Mouse (Mus musculus) intestine, embryonic 14.5 days (tissue): ENCODE data around the gene Git1. TPM values are rescaled to one million over a fixed set of nuclear protein-coding genes. Genes with fewer than 3 reads are reported as not detected.
A peak's percentile ranks its signal among the peaks of the same experiment; 100 is the strongest.

Source experiments
- ATAC-seq: fragments of 200-750 bp; cut with Nextera tagmentation; replicated peaks from 2 replicates; pipeline ENCODE4 v1.8.0; 2017; ENCODE audit warnings: low read depth, moderate number of reproducible peaks, moderate TSS enrichment, moderate library complexity; ENCODE audit not compliant: low FRiP score, low TSS enrichment
- DNase-seq: peaks from one replicate; pipeline ENCODE4 v3.0.0-alpha.2; 2018; ENCODE audit warnings: low spot score
- H3K27ac ChIP-seq: fragments of 300-500 bp; sonication (generic); 2 replicates; pipeline ENCODE4 v1.5.1; 2014; ENCODE audit warnings: low read depth, mild to moderate bottlenecking, control low read depth
- H3K27me3 ChIP-seq: fragments of 300-500 bp; sonication (generic); replicated peaks from 2 replicates; pipeline ENCODE4 v1.6.1; 2014; ENCODE audit warnings: low read length, control low read depth; ENCODE audit not compliant: control insufficient read depth, insufficient read depth
- H3K36me3 ChIP-seq: fragments of 300-500 bp; sonication (generic); 2 replicates; pipeline ENCODE4 v1.6.1; 2014; ENCODE audit warnings: low read length, control low read depth; ENCODE audit not compliant: control insufficient read depth, insufficient read depth
- H3K4me1 ChIP-seq: fragments of 300-500 bp; sonication (generic); replicated peaks from 2 replicates; pipeline ENCODE4 v1.6.1; 2014; ENCODE audit warnings: low read length, control low read depth, mixed read lengths; ENCODE audit not compliant: control insufficient read depth, insufficient read depth
- H3K4me2 ChIP-seq: fragments of 300-500 bp; sonication (generic); 2 replicates; pipeline ENCODE4 v1.6.1; 2014; ENCODE audit warnings: low read length
- H3K4me3 ChIP-seq: fragments of 300-500 bp; sonication (generic); 2 replicates; pipeline ENCODE4 v1.5.1; 2014; ENCODE audit warnings: low read depth, low read length, control low read depth, mixed read lengths
- H3K9ac ChIP-seq: fragments of 300-500 bp; sonication (generic); 2 replicates; pipeline ENCODE4 v1.6.1; 2014; ENCODE audit warnings: mild to moderate bottlenecking, low read length
- H3K9me3 ChIP-seq: fragments of 300-500 bp; sonication (generic); 2 replicates; pipeline ENCODE4 v1.6.1; 2016; ENCODE audit warnings: low read length, control low read depth; ENCODE audit not compliant: control insufficient read depth
- WGBS: fragments of 180-500 bp; shearing (Covaris S2); extraction: QIAGEN DNeasy Blood & Tissue Kit; methylation state at CpG from one replicate; pipeline ENCODE4 v1.1.7; 2014; 5-methylcytosine and 5-hydroxymethylcytosine counted together
- polyA plus RNA-seq: library from polyadenylated mRNA; unstranded; fragments of >200 nt; fragmentation: Nextera tagmentation; extraction: Ambion mirVana; gene quantifications from 2 replicates; pipeline ENCODE4 v1.2.1, GENCODE M21; 2014

Gene Git1
- polyA plus RNA-seq, 1 experiment from 2014 or later, result 17.7 TPM

DNA sequence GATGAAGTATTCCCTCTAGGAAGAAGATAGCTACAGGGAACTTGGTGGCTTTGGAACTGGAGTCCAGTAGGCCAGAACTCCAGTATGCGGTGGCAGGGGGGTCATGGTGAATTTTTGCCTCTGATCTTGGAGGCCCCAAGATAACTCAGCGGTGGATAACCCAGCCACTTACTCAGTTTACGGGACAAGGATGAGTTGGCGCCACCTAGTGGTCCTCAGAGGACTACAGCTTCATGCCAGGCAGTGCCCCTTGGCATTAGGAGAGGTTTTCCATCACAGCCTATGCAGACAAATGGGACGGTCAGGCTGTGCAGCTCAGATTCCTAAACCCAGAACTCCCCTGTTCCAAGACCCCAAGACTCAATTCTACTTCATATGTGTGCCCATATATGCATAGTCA lies 8.0 kb downstream of the Git1 start:
- no peak overlapping the region for H3K27ac ChIP-seq
- no peak for ATAC-seq
- peaks cover 10% of the 10 kb centered on the region for H3K4me1 ChIP-seq
- DNase-seq, result peak; percentile 84
- H3K9ac ChIP-seq, result no peak overlapping the region
- H3K4me2 ChIP-seq, result no peak overlapping the region
- no peak overlapping the region for H3K4me3 ChIP-seq
- WGBS, result 20% methylated on average over 5 of the region's 5 CpGs
- H3K27me3 ChIP-seq, result no peaks in the 10 kb centered on the region
- peaks cover 74% of the 10 kb centered on the region for H3K36me3 ChIP-seq
- no peaks in the 10 kb centered on the region for H3K9me3 ChIP-seq

DNA sequence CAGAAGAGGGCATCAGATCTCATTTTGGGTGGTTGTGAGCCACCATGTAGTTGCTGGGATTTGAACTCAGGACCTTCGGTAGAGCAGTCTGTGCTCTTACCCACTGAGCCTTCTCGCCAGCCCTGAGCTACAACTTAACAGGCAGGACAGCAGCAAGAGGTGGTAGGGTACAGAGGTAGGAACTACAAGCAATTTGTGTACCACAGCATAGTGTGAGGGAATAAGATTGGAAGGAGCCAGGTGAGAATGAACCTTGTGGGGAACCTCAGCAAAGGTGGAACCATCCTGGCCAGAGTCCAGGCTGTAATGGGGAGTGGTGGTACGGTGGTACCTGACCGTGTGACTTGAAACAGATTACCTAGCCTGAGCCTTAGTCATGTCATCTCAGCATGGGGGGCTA lies 8.6 kb downstream of the Git1 start:
- Histone ChIP-seq H3K4me1 (peaks cover 8% of the 10 kb centered on the region), H3K36me3 (peaks cover 80% of the 10 kb centered on the region), H3K27ac (no peak overlapping the region), H3K9me3 (no peaks in the 10 kb centered on the region), H3K9ac (no peak overlapping the region), H3K4me2 (no peak overlapping the region), H3K27me3 (no peaks in the 10 kb centered on the region), H3K4me3 (no peak overlapping the region)
- ATAC-seq, result no peak
- 93% methylated on average over 4 of the region's 4 CpGs for WGBS
- no peak for DNase-seq

DNA sequence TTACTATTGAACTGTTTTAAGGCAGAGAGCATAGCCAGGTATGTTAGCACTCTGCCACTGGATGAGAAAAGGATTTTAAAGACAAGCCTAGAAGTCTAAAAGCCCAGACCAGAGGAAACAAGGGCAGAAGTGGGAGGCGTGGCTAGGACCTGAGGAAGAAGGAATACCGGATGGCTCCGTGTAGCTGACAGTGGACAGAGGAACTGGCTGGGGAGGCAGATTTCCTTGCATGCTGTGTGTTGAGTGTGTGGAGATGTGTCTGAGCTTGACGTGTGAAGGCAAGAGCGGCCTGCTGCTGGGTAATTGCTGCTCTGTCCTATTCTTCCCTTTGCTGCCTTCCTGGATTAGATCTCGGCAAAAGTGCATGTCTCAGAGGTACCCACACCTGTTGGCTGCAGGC lies 9.1 kb downstream of the Git1 start:
- Histone ChIP-seq H3K36me3 (peaks cover 85% of the 10 kb centered on the region), H3K27ac (no peak overlapping the region), H3K27me3 (no peaks in the 10 kb centered on the region), H3K9ac (no peak overlapping the region), H3K4me1 (peaks cover 2% of the 10 kb centered on the region), H3K4me2 (no peak overlapping the region), H3K9me3 (no peaks in the 10 kb centered on the region), H3K4me3 (no peak overlapping the region)
- 79% methylated on average over 6 of the region's 6 CpGs for WGBS
- no peak for DNase-seq
- no peak for ATAC-seq

DNA sequence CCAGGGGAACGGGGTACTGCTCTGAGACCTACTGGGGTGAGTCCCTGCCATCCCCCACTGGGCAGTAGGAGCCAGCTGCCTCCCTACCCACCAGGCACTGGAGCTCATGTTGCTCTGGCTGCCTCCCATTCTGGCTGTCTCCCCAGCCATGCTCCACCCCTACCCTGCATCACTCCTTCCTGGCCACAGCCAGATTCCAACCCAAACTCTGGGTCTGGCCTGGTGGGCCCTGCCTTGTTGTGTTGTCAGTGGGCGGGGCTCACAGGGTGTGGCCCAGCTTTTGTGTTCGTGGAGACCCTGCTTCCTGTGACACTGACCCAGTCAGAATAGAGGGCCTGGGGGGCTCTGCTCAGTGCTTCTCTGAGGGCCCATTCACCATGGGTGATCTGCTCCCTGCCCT lies 10.1 kb downstream of the Git1 start:
- Histone ChIP-seq H3K4me2 (no peak overlapping the region), H3K4me1 (peaks cover 4% of the 10 kb centered on the region), H3K9ac (no peak overlapping the region), H3K4me3 (no peak overlapping the region), H3K27me3 (no peaks in the 10 kb centered on the region), H3K9me3 (no peaks in the 10 kb centered on the region), H3K36me3 (peaks cover 87% of the 10 kb centered on the region), H3K27ac (no peak overlapping the region)
- DNase-seq (no peak), ATAC-seq (no peak)
- WGBS, result 68% methylated on average over 3 of the region's 3 CpGs

DNA sequence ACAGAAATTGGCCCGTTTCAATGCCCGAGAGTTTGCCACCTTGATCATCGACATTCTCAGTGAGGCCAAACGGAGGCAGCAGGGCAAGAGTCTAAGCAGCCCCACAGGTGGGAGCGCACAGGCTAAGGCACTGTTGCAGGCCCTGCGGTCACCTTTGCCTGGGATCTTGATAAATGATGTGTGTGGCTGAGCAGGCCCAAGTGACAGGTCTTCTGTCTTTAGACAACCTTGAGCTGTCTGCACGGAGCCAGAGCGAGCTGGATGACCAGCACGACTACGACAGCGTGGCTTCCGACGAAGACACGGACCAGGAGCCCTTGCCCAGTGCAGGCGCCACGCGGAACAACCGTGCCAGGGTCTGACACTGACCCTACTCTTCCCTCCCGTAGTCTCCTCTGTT lies 11.0 kb downstream of the Git1 start:
- H3K9me3 ChIP-seq, result no peaks in the 10 kb centered on the region
- WGBS, result 94% methylated on average over 19 of the region's 19 CpGs
- H3K27me3 ChIP-seq, result no peaks in the 10 kb centered on the region
- no peak overlapping the region for H3K4me2 ChIP-seq
- H3K4me3 ChIP-seq, result no peak overlapping the region
- H3K4me1 ChIP-seq, result peaks cover 5% of the 10 kb centered on the region
- H3K27ac ChIP-seq, result no peak overlapping the region
- no peak for DNase-seq
- ATAC-seq, result no peak
- H3K9ac ChIP-seq, result no peak overlapping the region
- H3K36me3 ChIP-seq, result peaks cover 88% of the 10 kb centered on the region

DNA sequence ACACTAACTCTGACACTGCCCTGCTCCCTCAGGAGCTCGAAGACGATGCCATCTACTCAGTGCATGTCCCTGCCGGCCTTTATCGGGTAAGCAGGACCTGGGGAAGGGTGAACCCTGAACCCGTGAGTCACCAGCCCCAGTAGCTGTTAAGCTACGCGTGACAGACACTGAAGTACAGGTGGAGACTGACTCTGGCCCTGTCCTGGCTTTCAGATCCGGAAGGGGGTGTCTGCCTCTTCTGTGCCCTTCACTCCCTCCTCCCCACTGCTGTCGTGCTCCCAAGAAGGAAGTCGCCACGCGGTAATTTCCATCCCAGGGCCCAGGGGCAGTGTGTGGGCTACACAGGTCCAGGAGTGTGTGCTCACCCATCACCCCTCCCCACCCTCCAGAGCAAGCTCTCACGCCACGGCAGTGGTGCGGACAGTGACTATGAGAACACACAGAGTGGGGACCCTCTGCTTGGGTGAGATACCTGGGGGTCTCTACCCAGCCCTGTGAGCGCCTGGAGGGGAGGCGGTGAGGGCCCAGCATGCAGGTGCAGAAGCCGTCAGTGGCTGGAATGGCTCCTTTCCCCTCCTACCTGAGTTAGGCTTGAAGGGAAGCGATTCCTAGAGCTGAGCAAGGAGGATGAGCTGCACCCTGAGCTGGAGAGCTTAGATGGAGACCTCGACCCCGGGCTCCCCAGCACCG lies 12.1 kb downstream of the Git1 start:
- Histone ChIP-seq H3K9ac (no peak overlapping the region), H3K27ac (no peak overlapping the region), H3K9me3 (no peaks in the 10 kb centered on the region), H3K36me3 (peaks cover 83% of the 10 kb centered on the region), H3K4me1 (peaks cover 5% of the 10 kb centered on the region), H3K4me3 (no peak overlapping the region), H3K4me2 (no peak overlapping the region), H3K27me3 (no peaks in the 10 kb centered on the region)
- no peak for DNase-seq
- no peak for ATAC-seq
- WGBS, result 91% methylated on average over 22 of the region's 22 CpGs

DNA sequence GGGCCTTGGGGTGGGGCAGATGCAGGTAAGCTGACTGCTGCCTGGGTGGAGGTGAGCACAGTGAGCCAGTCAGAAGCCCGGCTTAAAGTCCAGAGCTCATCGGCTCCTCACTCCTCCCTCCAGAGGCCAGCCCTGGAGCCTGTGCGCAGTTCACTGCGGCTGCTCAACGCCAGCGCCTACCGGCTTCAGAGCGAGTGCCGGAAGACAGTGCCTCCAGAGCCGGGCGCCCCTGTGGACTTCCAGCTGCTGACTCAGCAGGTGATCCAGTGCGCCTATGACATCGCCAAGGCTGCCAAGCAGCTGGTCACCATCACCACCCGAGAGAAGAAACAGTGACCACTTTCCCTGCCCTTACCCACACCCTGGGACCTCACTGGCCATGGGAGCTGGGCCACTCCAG lies 12.9 kb downstream of the Git1 start:
- Histone ChIP-seq H3K4me2 (no peak overlapping the region), H3K27ac (no peak overlapping the region), H3K9ac (no peak overlapping the region), H3K36me3 (peaks cover 74% of the 10 kb centered on the region), H3K4me1 (peaks cover 5% of the 10 kb centered on the region; the same call in 1 of the 2 replicates), H3K4me3 (no peak overlapping the region), H3K9me3 (no peaks in the 10 kb centered on the region), H3K27me3 (no peaks in the 10 kb centered on the region)
- 87% methylated on average over 14 of the region's 14 CpGs for WGBS
- DNase-seq (no peak), ATAC-seq (no peak)

DNA sequence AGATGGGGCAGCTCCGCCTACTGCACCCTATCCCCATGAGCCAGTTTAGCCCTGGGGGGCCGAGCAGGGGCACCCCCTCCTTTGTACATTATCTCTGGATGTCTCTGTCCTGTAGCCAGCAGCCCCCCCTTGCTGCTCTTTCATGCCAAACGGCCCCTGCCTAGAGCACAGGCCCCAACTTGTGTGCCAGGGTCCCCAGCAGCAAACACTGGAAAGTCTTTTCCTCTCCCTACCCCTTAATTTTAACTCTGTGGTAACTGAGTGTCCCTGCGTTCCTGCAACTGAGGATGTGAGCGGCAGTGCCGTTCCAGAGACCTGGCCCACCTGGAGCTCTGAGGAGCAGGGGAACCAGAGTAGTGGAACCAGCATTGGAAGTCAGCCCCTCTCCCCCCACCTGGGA lies 13.6 kb downstream of the Git1 start:
- ATAC-seq, result no peak
- peaks cover 68% of the 10 kb centered on the region for H3K36me3 ChIP-seq

DNA sequence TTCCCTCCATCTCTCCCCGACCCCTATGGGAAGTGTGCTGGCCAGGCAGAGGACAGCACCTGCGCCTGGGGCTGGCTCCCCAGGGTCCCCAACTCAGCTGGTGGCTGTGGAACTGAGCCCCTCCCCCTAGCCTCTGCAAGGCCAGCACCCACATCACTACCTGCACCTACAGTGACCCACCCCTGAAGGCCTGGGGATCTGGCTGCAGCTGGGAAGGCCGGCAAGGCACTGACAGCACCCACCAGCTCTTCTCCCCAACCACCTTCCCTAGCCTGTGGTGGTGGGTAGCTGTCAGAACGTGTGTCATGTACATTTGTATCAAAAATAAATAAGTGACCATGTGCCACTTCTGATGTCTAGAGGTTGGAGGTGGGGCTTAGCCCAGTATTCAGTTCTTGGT lies 14.1 kb downstream of the Git1 start:
- H3K36me3 ChIP-seq, result peaks cover 63% of the 10 kb centered on the region
- ATAC-seq, result no peak
- DNase-seq, result no peak
- no peak overlapping the region for H3K4me3 ChIP-seq
- H3K4me2 ChIP-seq, result no peak overlapping the region
- H3K27me3 ChIP-seq, result no peaks in the 10 kb centered on the region
- WGBS, result 63% methylated on average over 4 of the region's 4 CpGs
- peaks cover 9% of the 10 kb centered on the region for H3K4me1 ChIP-seq
- no peak overlapping the region for H3K27ac ChIP-seq
- no peaks in the 10 kb centered on the region for H3K9me3 ChIP-seq
- no peak overlapping the region for H3K9ac ChIP-seq

More for the DNA sequence above, 13.6 kb downstream of the Git1 start:
- DNase-seq, result no peak
- Histone ChIP-seq H3K9me3 (no peaks in the 10 kb centered on the region), H3K27me3 (no peaks in the 10 kb centered on the region), H3K4me3 (no peak overlapping the region), H3K27ac (no peak overlapping the region), H3K9ac (no peak overlapping the region), H3K4me1 (peaks cover 5% of the 10 kb centered on the region; the same call in 1 of the 2 replicates), H3K4me2 (no peak overlapping the region)
- WGBS, result 84% methylated on average over 6 of the region's 6 CpGs
